Mouse (Mus musculus) erythroblast, adult 5-6 weeks (primary cell): ENCODE results near the gene Nipsnap1. TPM values are rescaled to one million over a fixed set of nuclear protein-coding genes. Genes with fewer than 3 reads are reported as not detected.

Experiments
- ATAC-seq: replicated peaks from 2 replicates; pipeline ENCODE4 v1.8.0; 2016; ENCODE audit warnings: moderate number of reproducible peaks, mild to moderate bottlenecking, moderate TSS enrichment, inconsistent platforms; ENCODE audit not compliant: poor library complexity, low FRiP score, severe bottlenecking
- total RNA-seq, 2 experiments: library from RNA; stranded (forward) in 1 of 2; stranded (reverse) in 1 of 2; fragments of 150-400 nt in 1 of 2; fragments of 200-764, 138-1000 nt in 1 of 2; gene quantifications; 2 replicates each; pipeline versions ENCODE4 v1.2.3 to v1.2.4; 2015 to 2017; ENCODE audit warnings: low replicate concordance in 2 of 2

The Nipsnap1 gene
- total RNA-seq, 2 experiments from 2014 or later = 1.0 to 4.0 TPM

DNA sequence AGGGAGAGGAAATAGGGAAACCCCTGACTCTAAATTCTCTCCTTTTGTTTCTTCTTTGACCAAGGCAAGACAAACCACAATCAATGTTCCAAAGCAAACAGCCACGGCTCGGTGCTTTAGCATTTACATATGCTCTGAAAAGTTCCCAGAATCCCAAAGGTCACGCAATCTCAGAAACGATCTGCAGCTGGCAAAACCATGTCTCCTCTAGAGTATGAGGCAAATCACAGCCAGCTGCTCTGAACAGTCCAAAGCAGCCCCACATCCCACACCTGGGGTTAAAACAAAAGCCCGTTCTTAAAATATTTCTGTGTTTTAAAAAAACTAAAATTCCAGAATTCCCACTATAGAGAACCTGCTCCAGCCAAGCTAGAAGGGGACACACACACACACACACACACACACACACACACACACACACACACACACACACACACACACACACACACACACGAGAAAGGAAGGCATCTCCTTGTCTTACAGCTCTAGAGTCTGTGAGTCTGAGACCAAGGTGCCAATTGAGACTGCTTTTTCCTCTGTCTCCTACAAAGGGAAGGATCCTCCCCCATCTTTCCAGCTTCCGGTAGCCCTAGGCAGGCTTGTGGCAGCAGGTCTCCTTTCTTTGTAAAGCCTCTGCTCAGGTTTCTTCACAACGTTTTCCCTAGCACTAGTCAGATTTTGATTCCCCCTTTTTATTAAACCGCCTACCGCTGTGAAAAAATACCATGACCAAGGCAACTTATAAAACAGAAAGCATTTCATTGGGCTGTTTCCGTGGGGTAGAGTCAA lies 11.7 kb upstream of the Nipsnap1 start:
- no peak for ATAC-seq

- no peak for ATAC-seq
Measured at GRCm38 (mm10) chr11:4862730-4863129, 11.0 kb upstream of the Nipsnap1 start.

DNA sequence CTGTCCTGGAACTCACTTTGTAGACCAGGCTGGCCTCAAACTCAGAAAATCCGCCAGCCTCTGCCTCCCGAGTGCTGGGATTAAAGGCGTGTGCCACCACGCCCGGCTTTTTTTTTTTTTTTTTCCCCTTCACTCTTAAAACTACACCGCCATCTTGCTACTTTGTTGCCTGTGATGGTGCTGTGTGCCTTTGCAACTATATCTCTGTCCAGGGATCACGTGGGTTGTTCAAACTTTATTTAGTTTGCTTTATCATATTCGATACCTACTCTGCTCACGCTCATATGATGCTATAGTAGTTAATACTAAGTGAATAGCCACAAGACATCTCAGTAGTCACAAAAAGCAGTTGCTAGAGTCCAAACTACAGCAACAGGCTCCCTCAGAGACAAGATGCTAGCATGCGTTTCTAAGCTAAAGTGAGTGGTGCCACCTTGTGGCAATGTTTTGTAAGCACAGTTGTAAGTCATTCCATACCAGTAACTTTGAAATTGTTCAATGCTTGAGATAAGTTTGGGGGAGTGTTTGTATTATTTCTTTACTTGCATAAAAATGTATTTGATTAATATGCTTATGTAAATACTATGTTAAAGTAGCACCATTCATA lies 8.0 kb upstream of the Nipsnap1 start:
- peak; percentile 88 for ATAC-seq

- ATAC-seq = no peak
Measured at GRCm38 (mm10) chr11:4874551-4874950, 800 bp downstream of the Nipsnap1 start.

DNA sequence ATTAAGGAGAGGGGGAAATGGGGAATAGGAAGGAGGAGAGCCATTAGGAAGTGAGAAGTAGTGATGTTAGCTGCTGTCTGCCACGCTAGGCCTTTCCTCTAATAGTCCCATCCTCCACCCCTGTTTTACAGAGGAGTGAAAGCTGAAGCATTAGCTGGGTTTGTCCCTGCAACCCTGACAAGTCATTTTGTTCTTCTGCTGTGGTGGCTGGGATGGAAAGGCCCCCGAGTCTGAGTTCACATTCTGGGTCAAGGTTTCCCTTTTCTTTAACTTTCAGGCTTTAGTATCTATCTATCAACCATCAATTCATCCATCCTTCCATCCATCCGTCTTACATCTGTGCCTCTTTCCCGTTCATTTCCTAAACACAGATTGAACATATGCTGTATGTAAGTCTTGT lies 7.3 kb downstream of the Nipsnap1 start:
- ATAC-seq = no peak

GRCm38 (mm10) chr11:4882892-4883627 lies 9.3 kb downstream of the Nipsnap1 start:
- no peak for ATAC-seq

- ATAC-seq = peak; percentile 75; the same call in 1 of the 2 replicates
Measured at GRCm38 (mm10) chr11:4885385-4885903, 11.7 kb downstream of the Nipsnap1 start.

- no peak for ATAC-seq
Measured at GRCm38 (mm10) chr11:4886987-4887386, 13.2 kb downstream of the Nipsnap1 start.

- ATAC-seq = peak; percentile 94
Measured at GRCm38 (mm10) chr11:4894848-4895816, 21.4 kb downstream of the Nipsnap1 start, which contains the start of gene Thoc5. Thoc5 (plus strand) TSS chr11:4895320.

GRCm38 (mm10) chr11:4900437-4900836 lies 26.7 kb downstream of the Nipsnap1 start:
- no peak for ATAC-seq

DNA sequence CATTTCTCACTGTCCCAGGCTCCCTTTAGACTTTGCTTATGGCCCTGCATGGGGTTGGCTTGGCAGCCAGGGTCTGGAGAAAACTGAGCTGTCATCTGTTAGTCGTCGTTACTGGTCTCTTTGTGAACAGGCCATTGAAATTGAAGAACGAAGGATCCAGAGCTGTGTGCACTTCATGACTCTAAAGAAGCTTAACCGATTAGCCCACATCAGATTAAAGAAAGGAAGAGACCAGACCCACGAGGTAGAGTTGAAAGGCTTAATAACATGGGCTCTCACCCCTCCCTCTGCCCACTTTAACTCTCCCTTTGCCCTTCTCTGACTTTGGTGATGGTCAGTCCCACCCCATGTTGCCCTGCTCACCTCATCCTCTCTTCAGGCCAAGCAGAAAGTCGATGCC lies 28.2 kb downstream of the Nipsnap1 start:
- ATAC-seq = no peak

GRCm38 (mm10) chr11:4906231-4906630 lies 32.5 kb downstream of the Nipsnap1 start:
- no peak for ATAC-seq

GRCm38 (mm10) chr11:4916068-4916467 lies 42.3 kb downstream of the Nipsnap1 start:
- ATAC-seq = peak; percentile 83

GRCm38 (mm10) chr11:4921281-4921680 lies 47.5 kb downstream of the Nipsnap1 start:
- no peak for ATAC-seq

DNA sequence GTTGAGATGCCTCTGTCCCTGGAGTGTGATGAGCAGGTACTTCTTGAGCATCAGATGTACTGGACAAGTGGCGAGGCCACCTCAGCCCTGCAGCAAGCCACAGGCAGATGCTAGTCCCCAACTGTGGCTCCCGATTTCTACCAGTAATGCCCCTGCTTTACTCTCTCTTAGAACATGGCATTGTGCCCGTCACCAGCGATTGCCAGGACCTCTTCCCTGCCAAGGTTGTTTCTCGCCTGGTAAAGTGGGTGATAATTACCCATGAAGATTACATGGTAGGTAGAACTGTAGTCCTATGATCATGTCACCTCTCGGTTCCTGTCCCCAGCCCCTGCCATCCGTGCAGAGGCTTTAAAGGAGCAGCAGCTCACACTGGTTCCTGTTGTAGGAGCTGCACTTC lies 48.0 kb downstream of the Nipsnap1 start:
- ATAC-seq = no peak

GRCm38 (mm10) chr11:4927224-4927623 lies 53.5 kb downstream of the Nipsnap1 start:
- ATAC-seq = no peak

DNA sequence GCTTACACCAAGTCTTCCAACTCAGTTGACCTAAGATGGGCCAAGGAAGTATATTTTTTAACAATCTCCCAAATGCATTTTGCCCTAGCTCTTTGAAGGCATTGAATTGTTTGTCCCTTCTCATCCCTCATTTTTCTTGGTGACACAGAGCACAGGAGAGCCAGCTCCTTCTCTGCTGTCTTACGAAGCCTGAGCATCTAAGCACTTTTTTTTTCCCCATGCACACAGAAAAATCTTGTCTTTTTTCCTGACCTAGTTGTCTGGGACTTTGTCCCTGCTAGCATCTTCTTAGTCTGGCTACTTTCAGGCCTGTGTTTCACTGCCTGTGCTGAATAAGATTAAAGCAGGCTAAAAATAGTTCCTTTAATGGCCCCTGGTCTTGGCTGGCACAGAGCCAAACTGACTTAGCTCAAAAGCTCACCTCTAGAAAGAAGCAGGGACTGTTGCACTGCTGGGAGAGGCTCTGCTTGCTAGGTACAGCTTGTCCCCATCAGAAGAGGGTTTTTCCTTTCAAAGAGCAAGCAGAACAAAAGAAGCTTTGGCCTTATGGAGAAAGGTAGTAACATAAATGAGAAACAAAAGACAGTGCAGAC lies 57.4 kb downstream of the Nipsnap1 start:
- no peak for ATAC-seq

DNA sequence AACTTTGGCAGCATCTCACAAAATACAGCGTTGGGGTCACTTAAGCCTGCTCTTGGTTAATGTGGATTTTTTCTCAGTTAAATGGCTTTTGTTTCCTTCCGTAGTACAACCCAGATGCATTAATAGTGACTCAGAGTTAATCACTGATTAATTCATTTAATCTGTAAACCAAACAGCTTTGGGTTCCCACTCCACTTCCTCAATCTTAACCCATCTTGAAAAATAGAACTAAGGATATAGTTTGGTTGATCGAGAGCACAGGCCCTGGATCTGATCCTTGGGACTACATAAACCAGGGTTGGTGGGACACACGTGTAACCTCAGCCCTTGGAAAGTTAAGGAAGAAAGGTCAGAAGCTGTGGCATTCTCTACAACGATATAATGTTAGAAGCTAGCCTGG lies 62.5 kb downstream of the Nipsnap1 start:
- ATAC-seq = no peak
